Mouse (Mus musculus): Measurements from ENCODE around the gene Atp5e.

DNA sequence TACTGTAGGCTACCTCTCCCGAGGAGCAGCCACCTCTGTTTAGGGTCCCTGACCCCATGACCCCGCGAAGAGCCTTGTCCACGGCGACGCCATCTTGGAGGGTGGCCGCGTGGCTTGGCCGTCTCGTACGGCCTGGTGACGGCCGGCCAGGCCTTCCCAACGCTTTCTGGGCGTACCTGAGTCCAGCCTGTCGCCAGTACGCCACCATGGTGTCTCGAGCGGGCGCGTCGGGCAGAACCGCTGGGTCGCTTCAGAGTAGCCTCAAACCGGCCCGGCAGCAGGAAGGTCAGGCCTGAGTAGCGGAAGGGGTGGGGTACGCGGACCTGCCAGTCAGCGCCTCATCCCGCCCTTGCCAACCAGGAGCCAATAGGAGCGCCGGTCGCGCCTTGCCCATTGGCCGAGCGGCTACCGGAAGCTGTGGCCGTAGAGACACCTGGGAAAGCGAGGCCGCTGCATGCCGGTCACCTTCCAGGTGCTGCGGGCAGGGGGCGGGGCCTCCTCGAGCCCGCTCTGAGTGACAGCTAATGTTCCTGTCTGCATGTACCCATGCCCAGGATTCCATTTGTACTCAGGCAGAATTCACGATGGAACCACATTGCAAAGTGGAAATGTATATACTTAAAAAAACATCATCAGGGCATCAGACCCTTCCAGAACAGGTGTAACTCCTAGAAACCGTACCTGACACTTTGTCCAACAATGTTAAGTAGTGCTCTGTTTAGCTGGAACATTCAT is at the start of gene Atp5e:
- TF ChIP-seq CTCF (IDR thresholded peaks at IDR 0.05; ENCODE audit: low read depth) (0 out of 2 replicates have a peak, but pooled peaks have one; percentile 19), EP300 (IDR thresholded peaks at IDR 0.05; ENCODE audit: low read depth) (peak; percentile 6; the same call in 1 of the 2 replicates)
